Mouse (Mus musculus): ENCODE measurements around the gene Gskip.

GRCm38 (mm10) chr12:105678211-105678610 is 6.4 kb upstream of the Gskip start:
- no peak for TF ChIP-seq TAL1 (IDR thresholded peaks at IDR 0.05; ENCODE audit: low read length)
- TF ChIP-seq GATA1 (IDR thresholded peaks at IDR 0.05; ENCODE audit: low read length): no peak
